Mouse (Mus musculus) mature B cell (primary cell): ENCODE measurements around the gene Pnrc1.

Source experiments
- in situ Hi-C: fragments of 300-500 bp; cut with MboI; formaldehyde crosslinking; loops from 2 replicates; pipeline ENCODE4 v1.14.3; 2019

Gene Pnrc1

GRCm38 (mm10) chr4:33270386-33271314, 19.3 kb downstream of the Pnrc1 start:
- in situ Hi-C loops: no loop called here

- in situ Hi-C loops: no loop called here
Observed at GRCm38 (mm10) chr4:33264979-33265726, 24.8 kb downstream of the Pnrc1 start.

DNA sequence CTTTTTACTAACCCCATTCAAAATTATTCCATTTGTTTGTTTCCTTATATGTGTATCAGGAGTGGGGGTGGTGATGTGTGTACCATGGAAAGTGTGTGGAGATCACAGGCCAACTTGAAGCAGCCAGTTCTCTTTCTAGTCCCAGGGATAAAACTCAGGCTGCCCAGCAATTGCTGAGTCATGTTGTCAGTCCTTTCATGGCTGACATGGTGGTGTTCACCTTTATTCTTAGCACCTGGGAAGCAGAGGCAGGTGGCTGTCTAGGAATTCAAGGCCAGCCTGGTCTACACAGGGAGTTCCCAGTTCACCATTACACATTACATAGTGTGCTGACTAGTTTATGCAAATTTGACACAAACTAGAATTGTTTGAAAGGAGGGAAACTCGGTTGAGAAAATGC, 27.1 kb downstream of the Pnrc1 start:
- in situ Hi-C loops: no loop called here

- in situ Hi-C loops: no loop called here
Observed at GRCm38 (mm10) chr4:33261311-33261753, 28.6 kb downstream of the Pnrc1 start.

DNA sequence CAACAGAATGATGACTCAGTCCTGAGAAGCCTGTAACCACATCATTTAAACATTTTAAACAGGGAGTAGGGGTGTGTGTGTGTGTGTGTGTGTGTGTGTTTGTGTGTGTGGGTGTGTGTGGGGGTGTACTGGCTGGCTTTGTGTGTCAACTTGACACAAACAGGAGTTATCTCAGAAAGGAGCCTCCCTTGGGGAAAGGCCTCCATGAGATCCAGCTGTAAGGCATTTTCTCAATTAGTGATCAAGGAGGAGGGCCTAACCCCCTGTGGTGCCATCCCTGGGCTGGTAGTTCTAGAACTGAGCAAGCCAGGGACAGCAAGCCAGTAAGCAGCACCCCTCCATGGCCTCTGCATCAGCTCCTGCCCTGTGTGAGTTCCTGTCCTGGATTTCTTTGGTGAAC, 29.7 kb downstream of the Pnrc1 start:
- in situ Hi-C loops: no loop called here

GRCm38 (mm10) chr4:33257263-33257964, 32.5 kb downstream of the Pnrc1 start:
- in situ Hi-C loops: no loop called here

GRCm38 (mm10) chr4:33254706-33255105, 35.3 kb downstream of the Pnrc1 start:
- in situ Hi-C loops: no loop called here

DNA sequence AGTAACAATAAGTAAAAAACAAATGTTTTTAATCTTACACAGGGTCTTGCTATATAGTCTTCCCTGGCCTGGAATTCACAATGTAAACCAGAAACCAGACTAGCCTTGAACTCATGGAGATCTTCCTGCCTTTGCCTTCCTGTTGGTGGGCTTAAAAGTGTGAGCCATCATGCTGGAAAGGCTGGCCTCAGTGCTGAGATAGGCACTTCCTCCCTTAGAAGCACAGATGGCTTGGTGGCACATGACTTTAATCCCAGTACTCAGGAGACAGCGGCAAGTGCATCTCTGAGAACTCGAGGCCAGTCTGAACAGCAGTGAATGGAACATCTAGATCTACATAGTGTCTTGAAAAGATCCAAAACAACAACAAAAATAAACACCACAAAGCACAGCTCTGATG, 39.1 kb downstream of the Pnrc1 start:
- in situ Hi-C loops: no loop called here

DNA sequence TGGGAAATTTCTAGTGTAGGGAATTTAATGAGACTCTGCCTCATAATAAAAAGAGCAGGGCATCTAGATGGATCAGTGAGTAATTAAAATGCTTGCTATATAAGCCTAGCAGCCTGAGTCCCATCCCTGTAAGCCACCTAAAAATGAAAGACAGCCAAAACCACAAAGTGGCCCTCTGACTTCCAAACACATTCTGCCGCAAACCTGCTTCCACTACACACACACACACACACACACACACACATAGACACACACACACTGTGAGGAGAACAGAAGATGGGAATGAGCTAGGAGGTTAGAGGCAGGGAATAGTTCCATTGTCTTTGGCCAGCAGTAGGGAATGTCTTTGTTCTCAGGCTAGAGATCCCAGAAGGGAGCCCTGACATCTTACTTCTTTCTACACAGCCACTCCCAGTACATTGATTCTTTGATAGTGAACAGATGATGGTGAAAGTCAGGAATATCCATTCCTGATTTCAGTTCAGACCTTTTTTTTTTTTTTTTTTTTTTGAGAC, 40.2 kb downstream of the Pnrc1 start:
- in situ Hi-C loops: no loop called here

GRCm38 (mm10) chr4:33248915-33249314, 41.0 kb downstream of the Pnrc1 start:
- in situ Hi-C loops: no loop called here

DNA sequence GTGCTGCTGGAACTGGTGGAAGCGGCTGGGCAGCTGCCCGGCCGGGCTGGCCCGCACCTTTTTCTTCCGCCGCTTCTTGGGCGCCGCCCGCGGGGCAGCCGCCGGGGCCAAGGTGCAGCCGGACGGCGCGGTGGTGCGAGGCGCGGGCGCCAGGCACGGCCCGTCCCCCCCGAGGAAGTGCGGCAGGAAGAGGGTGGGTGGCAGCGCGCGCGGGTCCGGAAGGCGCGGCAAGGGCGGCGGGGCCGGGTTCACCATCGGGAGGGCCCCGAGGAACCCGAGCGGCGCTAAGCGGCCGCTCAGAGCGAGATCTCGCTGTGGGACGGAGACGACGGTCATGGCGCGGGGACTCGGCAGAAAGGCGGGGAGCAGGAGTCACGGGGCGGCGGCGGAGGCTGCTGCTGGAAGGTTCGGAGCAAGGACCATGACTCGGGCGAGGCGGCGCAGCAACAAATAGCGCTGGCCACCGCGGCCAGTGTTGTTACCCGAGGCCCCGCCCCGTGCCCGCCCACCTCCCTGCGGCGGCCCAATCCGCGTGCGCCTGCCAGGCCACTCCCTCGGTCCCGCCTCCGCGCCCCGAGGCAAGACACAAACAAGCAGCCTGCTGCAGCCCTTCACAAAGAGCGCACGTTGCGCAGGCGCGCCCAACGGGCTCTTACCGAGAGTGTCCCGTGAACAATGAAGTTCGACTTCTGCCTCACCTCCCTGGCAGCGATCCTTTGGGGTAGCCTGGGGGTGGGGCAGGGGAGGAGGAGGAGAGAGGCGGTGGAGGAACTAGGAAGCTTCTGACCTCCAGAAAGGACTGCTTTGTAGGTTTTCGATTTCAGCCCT, 41.7 kb downstream of the Pnrc1 start:
- in situ Hi-C loops: no loop called here

DNA sequence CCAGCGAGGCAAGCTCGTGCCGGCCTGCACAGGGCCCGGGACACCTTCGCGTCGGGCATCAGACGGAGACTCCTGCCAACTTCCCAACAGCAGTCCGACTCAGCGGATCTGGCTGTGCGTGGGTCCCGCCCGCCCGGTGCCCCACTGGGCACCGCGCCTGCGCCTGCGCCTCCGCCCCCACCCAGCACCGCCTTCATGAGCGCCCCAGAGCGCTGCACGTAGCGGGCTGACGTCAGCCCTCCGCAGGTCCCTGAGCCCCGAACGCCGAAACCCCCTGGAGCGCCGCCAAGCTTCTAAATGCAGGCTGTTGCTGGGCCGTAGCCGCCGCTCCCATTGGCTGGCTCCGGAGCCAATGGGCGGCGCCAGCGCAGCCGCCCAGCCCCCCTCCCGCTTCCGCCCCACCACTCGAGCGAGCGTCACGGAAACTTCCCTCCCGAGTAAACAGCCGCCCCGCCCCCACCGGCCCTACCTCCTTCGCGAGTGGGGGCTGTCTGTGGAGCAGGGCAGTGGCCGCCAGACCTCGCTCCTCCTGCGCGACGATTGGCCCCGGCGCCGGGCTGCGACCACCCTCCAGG, 42.4 kb downstream of the Pnrc1 start:
- in situ Hi-C loops: no loop called here

- in situ Hi-C loops: no loop called here
Observed at GRCm38 (mm10) chr4:33245853-33246395, 44.0 kb downstream of the Pnrc1 start.

DNA sequence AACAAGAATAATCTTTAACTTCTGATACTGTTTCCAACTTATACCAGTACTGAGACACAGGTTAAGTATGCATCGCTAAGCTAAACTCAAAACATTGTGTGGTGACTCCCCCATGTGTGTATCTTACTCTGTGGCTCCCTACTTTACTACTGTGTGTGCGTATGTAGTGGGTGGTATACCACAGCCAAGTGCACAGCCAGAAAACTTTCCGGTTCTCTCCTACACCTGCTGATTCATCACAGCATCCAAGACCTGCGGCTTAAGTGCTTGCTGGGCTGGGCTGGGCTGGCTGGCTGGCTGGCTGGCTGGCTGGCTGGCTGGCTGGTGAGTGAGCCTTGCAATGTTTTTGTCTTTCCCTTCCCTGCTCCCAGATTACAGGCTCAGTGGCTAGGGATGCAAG, 46.0 kb downstream of the Pnrc1 start:
- in situ Hi-C loops: no loop called here

GRCm38 (mm10) chr4:33243016-33243758, 46.8 kb downstream of the Pnrc1 start:
- in situ Hi-C loops: no loop called here

- in situ Hi-C loops: no loop called here
Observed at GRCm38 (mm10) chr4:33242536-33242935, 47.4 kb downstream of the Pnrc1 start.

GRCm38 (mm10) chr4:33230881-33231280, 59.1 kb downstream of the Pnrc1 start:
- in situ Hi-C loops: no loop called here

DNA sequence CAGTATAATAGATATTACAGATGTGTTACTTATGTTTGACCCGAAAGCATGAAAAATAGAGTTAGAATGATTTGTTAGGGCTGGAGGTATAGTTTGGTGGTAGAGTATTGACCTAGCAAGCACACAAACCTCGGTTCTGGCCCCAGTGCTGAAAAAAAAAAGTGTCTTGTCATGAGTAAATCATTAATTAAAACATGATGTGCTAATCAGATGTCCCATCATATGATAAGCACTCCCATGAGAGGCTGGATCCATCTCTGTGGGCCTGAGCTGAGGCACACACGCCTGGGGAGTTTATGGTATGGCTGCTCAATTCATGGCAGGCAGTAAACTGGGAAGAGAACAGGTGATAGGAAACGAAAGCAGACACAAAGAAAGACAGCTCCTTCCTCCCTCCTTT, 60.3 kb downstream of the Pnrc1 start:
- in situ Hi-C loops: no loop called here

DNA sequence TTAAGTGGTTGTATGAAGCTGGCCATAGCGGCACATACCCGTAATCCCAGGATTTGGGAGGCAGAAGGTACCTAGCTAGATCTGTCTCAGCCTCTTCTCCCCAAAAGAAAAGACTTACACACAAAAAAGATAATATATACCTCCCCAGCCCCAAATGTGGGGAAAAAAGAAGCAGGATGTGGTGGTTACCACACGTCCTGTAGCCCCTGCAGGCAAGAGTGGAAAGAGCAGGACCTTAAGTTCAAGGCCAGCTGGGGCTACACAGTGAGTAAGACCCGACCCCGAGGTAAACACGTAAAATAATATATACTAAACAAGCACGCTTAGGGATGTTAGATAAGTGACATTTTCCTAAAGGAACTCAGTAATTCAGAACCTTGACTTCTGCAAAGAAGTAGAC, 62.8 kb downstream of the Pnrc1 start:
- in situ Hi-C loops: no loop called here
